Mouse (Mus musculus) hindbrain, embryonic 11.5 days (tissue): ENCODE measurements at regions not wholly inside any gene's neighbourhood (a gene's known extent, or its start where the extent isn't known, plus 50 kb on each side); places are given as distances from the start of the nearest gene placed in this dataset.

Experiments
- ATAC-seq: fragments of 200-750 bp; cut with Nextera tagmentation; 2 replicates; pipeline ENCODE4 v1.8.0; 2017; ENCODE audit warnings: mild to moderate bottlenecking, moderate TSS enrichment, moderate library complexity; ENCODE audit not compliant: low FRiP score
- DNase-seq: peaks from one replicate; pipeline ENCODE4 v3.0.0-alpha.2; 2015; ENCODE audit warnings: low spot score
- H3K27ac ChIP-seq: fragments of 300-500 bp; sonication (generic); 2 replicates; pipeline ENCODE4 v1.5.1; 2014; ENCODE audit warnings: mild to moderate bottlenecking, low read depth, low read length
- H3K27me3 ChIP-seq: fragments of 300-500 bp; sonication (generic); 2 replicates; pipeline ENCODE4 v1.6.1; 2014; ENCODE audit warnings: mild to moderate bottlenecking, low read length, moderate library complexity, mixed read lengths; ENCODE audit not compliant: control insufficient read depth, insufficient read depth
- H3K36me3 ChIP-seq: fragments of 300-500 bp; sonication (generic); 2 replicates; pipeline ENCODE4 v1.6.1; 2014; ENCODE audit warnings: mild to moderate bottlenecking, low read length, moderate library complexity, mixed read lengths; ENCODE audit not compliant: control insufficient read depth, insufficient read depth
- H3K4me1 ChIP-seq: fragments of 300-500 bp; sonication (generic); replicated peaks from 2 replicates; pipeline ENCODE4 v1.6.1; 2014; ENCODE audit warnings: low read length, mixed read lengths; ENCODE audit not compliant: control insufficient read depth, insufficient read depth
- H3K4me2 ChIP-seq: fragments of 300-500 bp; sonication (generic); replicated peaks from 2 replicates; pipeline ENCODE4 v1.6.1; 2014; ENCODE audit warnings: mild to moderate bottlenecking, low read depth, low read length
- H3K4me3 ChIP-seq: fragments of 300-500 bp; sonication (generic); 2 replicates; pipeline ENCODE4 v1.5.1; 2014; ENCODE audit warnings: low read depth, low read length
- H3K9ac ChIP-seq: fragments of 300-500 bp; sonication (generic); 2 replicates; pipeline ENCODE4 v1.6.1; 2014; ENCODE audit warnings: low read depth, low read length
- H3K9me3 ChIP-seq: fragments of 300-500 bp; sonication (generic); 2 replicates; pipeline ENCODE4 v1.6.1; 2016; ENCODE audit warnings: low read length; ENCODE audit not compliant: control insufficient read depth
- WGBS: fragments of 180-500 bp; shearing (Covaris S2); extraction: QIAGEN DNeasy Blood & Tissue Kit; methylation state at CpG from one replicate; pipeline ENCODE4 v1.1.7; 2014; 5-methylcytosine and 5-hydroxymethylcytosine counted together

- Histone ChIP-seq H3K9ac (no peak overlapping the region), H3K4me3 (no peak overlapping the region), H3K4me2 (peak overlapping the region; percentile 11; the same call in 1 of the 2 replicates), H3K9me3 (no peaks in the 10 kb centered on the region), H3K4me1 (no peaks in the 10 kb centered on the region), H3K27me3 (peaks cover 16% of the 10 kb centered on the region), H3K27ac (no peak overlapping the region), H3K36me3 (no peaks in the 10 kb centered on the region)
- DNase-seq (no peak), ATAC-seq (no peak)
- WGBS = 39% methylated on average over 8 of the region's 8 CpGs
Observed at GRCm38 (mm10) chr6:51192826-51193225, 239.6 kb upstream of the Nfe2l3 start.

GRCm38 (mm10) chr6:51193356-51193755 is 239.1 kb upstream of the Nfe2l3 start:
- ATAC-seq = no peak
- 0 out of 2 replicates have a peak overlapping the region, but pooled peaks have one; percentile 11 for H3K4me2 ChIP-seq
- H3K27ac ChIP-seq = no peak overlapping the region
- DNase-seq = no peak
- no peaks in the 10 kb centered on the region for H3K9me3 ChIP-seq
- no peak overlapping the region for H3K4me3 ChIP-seq
- no peaks in the 10 kb centered on the region for H3K4me1 ChIP-seq
- H3K36me3 ChIP-seq = no peaks in the 10 kb centered on the region
- H3K27me3 ChIP-seq = peaks cover 11% of the 10 kb centered on the region
- WGBS = 14% methylated on average over 12 of the region's 12 CpGs
- H3K9ac ChIP-seq = no peak overlapping the region

GRCm38 (mm10) chr6:51196391-51196790 is 236.1 kb upstream of the Nfe2l3 start:
- Histone ChIP-seq H3K9me3 (no peaks in the 10 kb centered on the region), H3K4me1 (no peaks in the 10 kb centered on the region), H3K4me3 (no peak overlapping the region), H3K4me2 (no peak overlapping the region), H3K9ac (no peak overlapping the region), H3K27me3 (peaks cover 4% of the 10 kb centered on the region), H3K36me3 (no peaks in the 10 kb centered on the region), H3K27ac (no peak overlapping the region)
- no peak for DNase-seq
- 85% methylated on average over 2 of the region's 2 CpGs for WGBS
- ATAC-seq = no peak

- H3K27ac ChIP-seq = no peak overlapping the region
- no peaks in the 10 kb centered on the region for H3K4me1 ChIP-seq
- H3K27me3 ChIP-seq = peaks cover 4% of the 10 kb centered on the region
- no peak overlapping the region for H3K9ac ChIP-seq
- DNase-seq (no peak), ATAC-seq (no peak)
- H3K4me2 ChIP-seq = no peak overlapping the region
- H3K36me3 ChIP-seq = no peaks in the 10 kb centered on the region
- no peak overlapping the region for H3K4me3 ChIP-seq
- no peaks in the 10 kb centered on the region for H3K9me3 ChIP-seq
- WGBS = 80% methylated on average over 16 of the region's 16 CpGs
Observed at GRCm38 (mm10) chr6:51197000-51197774, 235.3 kb upstream of the Nfe2l3 start.

GRCm38 (mm10) chr6:51200207-51200606 is 232.3 kb upstream of the Nfe2l3 start:
- H3K4me3 ChIP-seq = no peak overlapping the region
- H3K36me3 ChIP-seq = no peaks in the 10 kb centered on the region
- H3K27ac ChIP-seq = no peak overlapping the region
- no peaks in the 10 kb centered on the region for H3K4me1 ChIP-seq
- 0 out of 2 replicates have a peak, but pooled peaks cover 2% of the 10 kb centered on the region for H3K27me3 ChIP-seq
- H3K9ac ChIP-seq = no peak overlapping the region
- WGBS = 76% methylated on average over 5 of the region's 5 CpGs
- DNase-seq (no peak), ATAC-seq (no peak)
- H3K9me3 ChIP-seq = no peaks in the 10 kb centered on the region
- H3K4me2 ChIP-seq = no peak overlapping the region

GRCm38 (mm10) chr6:51200837-51201236 is 231.6 kb upstream of the Nfe2l3 start:
- Histone ChIP-seq H3K4me2 (no peak overlapping the region), H3K4me1 (no peaks in the 10 kb centered on the region), H3K4me3 (no peak overlapping the region), H3K9me3 (no peaks in the 10 kb centered on the region), H3K27ac (no peak overlapping the region), H3K27me3 (0 out of 2 replicates have a peak, but pooled peaks cover 2% of the 10 kb centered on the region), H3K9ac (no peak overlapping the region), H3K36me3 (no peaks in the 10 kb centered on the region)
- WGBS = 87% methylated on average over 14 of the region's 14 CpGs
- ATAC-seq = no peak
- DNase-seq = no peak

GRCm38 (mm10) chr6:51204306-51204705 is 228.2 kb upstream of the Nfe2l3 start:
- H3K27ac ChIP-seq = no peak overlapping the region
- no peak overlapping the region for H3K4me3 ChIP-seq
- H3K4me2 ChIP-seq = no peak overlapping the region
- WGBS = 79% methylated on average over 3 of the region's 3 CpGs
- H3K9ac ChIP-seq = no peak overlapping the region
- no peaks in the 10 kb centered on the region for H3K9me3 ChIP-seq
- H3K4me1 ChIP-seq = no peaks in the 10 kb centered on the region; the same call in 1 of the 2 replicates
- DNase-seq (no peak), ATAC-seq (no peak)
- no peaks in the 10 kb centered on the region for H3K27me3 ChIP-seq
- no peaks in the 10 kb centered on the region for H3K36me3 ChIP-seq

GRCm38 (mm10) chr6:51205411-51205810 is 227.1 kb upstream of the Nfe2l3 start:
- 82% methylated on average over 11 of the region's 11 CpGs for WGBS
- DNase-seq (no peak), ATAC-seq (no peak)
- Histone ChIP-seq H3K27ac (no peak overlapping the region), H3K4me2 (no peak overlapping the region), H3K9me3 (no peaks in the 10 kb centered on the region), H3K9ac (no peak overlapping the region), H3K36me3 (no peaks in the 10 kb centered on the region), H3K27me3 (no peaks in the 10 kb centered on the region), H3K4me1 (no peaks in the 10 kb centered on the region; the same call in 1 of the 2 replicates), H3K4me3 (no peak overlapping the region)
